Mouse (Mus musculus) spleen, adult 10 weeks (tissue): ENCODE data around the gene Ice1. TPM values are rescaled to one million over a fixed set of nuclear protein-coding genes. Genes with fewer than 3 reads are reported as not detected.

Experiments used
- polyA plus RNA-seq: library from polyadenylated mRNA; stranded (reverse); fragments of 350-450 nt; fragmentation: Illumina TruSeq; extraction: RNeasy Lipid Tissue Mini Kit (QIAGEN cat#74804); gene quantifications from one replicate; pipeline ENCODE4 v1.2.3, GENCODE M21; 2015; ENCODE audit warnings: low replicate concordance; ENCODE audit not compliant: insufficient read depth

Ice1 gene
- 64.4 TPM for polyA plus RNA-seq

DNA sequence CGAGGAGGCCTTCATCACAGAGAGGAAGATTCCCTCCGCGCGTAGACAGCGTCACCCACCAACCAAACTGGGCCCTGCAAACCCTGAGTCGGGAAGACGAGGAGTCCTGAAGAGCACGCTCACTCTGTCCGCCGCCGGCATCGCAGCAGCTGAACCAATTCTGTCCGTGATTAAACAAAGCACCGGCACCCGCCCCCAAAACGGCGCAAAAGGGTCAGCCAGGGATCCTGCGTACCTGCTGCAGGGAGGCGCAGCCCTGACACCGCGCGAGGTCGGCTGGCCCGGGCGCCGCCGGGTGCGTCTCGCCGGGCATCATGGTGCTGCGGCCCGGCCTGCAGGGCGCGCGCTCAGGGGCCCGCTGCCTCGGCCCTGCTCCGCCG, at the start of gene Ice1:
Gene Ice1, minus strand, starts transcription at position 353 of the 380 bp plus-strand sequence.

Other genes starting within 250 kb of the Ice1 start
- 0.35 TPM for gene Adamts16, start 204.2 kb upstream of the Ice1 start, polyA plus RNA-seq